Mouse (Mus musculus) gastrocnemius, adult 18-20 months (tissue): ENCODE measurements around the gene Lcn5. TPM values are rescaled to one million over a fixed set of nuclear protein-coding genes. Genes with fewer than 3 reads are reported as not detected.
"Not testable (repeated sequence)": the region's sequence is repeated elsewhere in the genome, so short reads cannot be mapped to it uniquely, and the experiment has no call there.

ENCODE experiments used
- DNase-seq: peaks from one replicate; pipeline ENCODE4 v3.0.0; 2021; ENCODE audit warnings: low spot score
- total RNA-seq, 2 experiments: library from RNA; stranded (reverse); gene quantifications; 2 replicates each; pipeline ENCODE4 v1.2.3; 2021

Gene Lcn5
- total RNA-seq, 2 experiments from 2014 or later, result not detected

DNA sequence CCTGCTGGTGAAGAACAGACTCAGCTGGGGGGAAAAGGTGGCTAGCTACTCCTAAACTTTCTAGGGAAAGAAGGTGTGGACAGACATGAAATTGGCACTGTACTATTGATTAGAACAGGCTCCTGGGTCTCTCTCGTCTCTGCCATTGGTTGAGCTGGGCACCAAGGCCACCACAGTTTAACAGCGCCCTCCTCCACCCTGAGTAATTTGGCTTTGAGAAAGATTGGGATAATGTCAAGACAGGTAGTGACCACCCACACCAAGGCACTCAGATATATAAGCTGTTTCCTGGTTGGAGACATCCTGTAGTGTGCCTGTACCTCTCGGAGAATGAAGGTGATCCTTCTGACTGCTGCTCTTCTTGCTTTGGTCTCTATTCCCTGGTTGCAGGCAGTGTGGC, 18.7 kb downstream of the Lcn5 start, which contains the start of gene Lcn6:
TSS of gene Lcn6 (plus strand) at position 301 of the 400 bp plus-strand sequence.
- no peak for DNase-seq

DNA sequence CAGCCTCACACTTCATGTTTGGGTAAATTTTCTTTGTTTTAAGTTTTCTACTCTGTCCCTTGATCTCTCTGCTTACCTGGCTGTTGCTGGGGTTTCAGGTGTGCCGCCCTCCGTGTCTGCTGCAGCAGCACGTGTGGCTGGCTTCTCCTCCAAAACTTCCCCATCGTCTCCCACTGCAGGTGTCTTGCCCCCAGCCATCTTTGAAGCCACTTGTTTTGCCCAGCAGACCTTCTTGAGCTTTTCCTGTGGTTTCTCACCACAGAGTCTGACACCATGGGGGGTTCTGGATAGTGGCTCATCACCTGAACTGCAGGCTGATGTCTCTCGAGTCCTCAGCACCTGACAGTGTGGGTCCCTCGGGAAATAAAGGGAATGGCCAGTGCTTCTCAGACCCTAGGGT, 21.8 kb downstream of the Lcn5 start:
- DNase-seq, result no peak

GRCm38 (mm10) chr2:25682426-25682825, 24.7 kb downstream of the Lcn5 start, which contains the start of gene Lcn10:
Lcn10 (plus strand) TSS chr2:25682726.
- no peak for DNase-seq

- DNase-seq, result no peak
These were observed 29.2 kb downstream of the Lcn5 start for GRCm38 (mm10) chr2:25686941-25687340.

- DNase-seq, result peak; percentile 61
These were observed 36.9 kb downstream of the Lcn5 start for GRCm38 (mm10) chr2:25694605-25695004.

GRCm38 (mm10) chr2:25696951-25697350, 39.2 kb downstream of the Lcn5 start:
- DNase-seq, result no peak

DNA sequence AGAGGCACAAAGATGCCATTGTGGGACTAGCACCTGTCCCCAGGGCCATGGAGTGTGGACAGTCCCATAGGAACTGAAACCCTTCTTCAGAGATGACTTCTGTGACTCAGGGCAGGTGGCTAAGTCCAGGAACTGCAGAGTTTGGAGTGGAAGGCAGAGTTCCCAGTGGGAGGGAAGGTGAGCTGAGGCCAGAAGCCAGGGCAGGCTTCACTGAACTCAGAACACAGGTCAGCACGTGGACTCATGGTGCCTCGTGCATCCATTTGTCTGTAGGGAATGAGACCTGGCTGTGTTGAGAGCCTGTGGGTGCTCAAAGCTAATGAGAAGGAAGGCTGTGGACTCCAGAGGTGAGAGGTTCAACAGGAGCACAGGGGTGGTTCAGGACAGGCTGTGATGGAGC, 40.9 kb downstream of the Lcn5 start:
- DNase-seq, result no peak

DNA sequence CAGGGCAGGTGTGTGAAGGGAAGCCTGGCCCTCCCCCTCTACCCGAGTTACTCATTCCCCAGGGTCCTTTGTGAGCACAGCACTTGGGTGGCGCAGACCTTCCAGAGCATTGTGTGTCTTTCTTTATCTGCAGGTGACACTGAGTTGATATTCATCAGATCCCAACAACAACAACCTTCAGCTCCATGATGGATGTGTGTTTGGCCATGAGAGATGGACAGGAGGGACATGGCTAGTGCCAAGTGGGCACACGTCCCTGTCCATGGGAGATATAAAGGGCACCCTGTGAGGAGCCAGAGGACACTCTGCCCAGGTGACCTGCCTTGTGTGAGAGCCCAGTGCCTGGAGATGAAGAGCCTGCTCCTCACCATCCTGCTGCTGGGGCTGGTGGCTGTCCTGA, 42.0 kb downstream of the Lcn5 start, which contains the start of gene Obp2a:
TSS of gene Obp2a (plus strand) at position 301 of the 400 bp plus-strand sequence.
- not testable (repeated sequence) for DNase-seq

DNA sequence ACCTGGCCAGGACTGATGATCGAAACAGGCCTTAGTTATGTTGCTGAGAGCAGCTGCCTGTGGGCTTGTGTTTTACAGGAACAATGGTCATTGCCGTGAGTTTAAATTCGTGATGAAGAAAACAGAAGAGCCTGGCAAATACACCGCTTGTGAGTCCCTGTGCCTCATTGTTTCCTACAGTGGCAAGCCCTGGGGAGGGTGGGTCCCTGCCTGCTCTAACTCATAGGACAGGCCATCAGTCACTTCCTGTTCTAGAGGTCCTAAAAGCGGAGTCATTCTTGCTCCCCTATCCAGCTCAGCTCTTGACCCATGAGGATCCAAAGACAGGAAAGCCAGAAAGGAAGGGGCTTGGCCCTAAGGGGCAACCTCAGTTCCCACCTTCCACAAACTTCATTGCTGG, 43.2 kb downstream of the Lcn5 start:
- no peak for DNase-seq

DNA sequence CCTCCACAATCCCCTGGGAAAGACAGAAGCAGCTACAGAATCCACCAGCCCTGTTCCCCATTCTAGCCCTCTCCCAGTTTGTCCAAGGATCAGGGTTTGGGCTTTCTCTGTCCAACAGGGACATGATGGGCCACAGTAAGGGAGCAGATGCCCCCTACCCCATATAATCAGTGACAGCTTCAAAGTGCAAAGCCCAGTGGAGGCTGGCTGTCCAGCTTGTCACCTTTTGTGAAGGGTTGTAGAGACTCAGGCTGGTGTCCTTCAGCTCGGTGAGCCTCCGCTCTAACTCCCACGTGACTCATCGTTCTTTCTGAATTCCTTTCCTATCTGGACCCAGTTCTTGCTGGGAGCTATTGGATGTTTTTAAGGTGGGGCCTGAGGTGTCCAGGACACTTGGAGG, 46.0 kb downstream of the Lcn5 start:
- DNase-seq, result no peak

- DNase-seq, result peak; percentile 69
These were observed 49.1 kb downstream of the Lcn5 start, which contains the start of gene Bmyc for GRCm38 (mm10) chr2:25706643-25707481. Bmyc (plus strand) TSS chr2:25706739.

- peak; percentile 55 for DNase-seq
These were observed 50.4 kb downstream of the Lcn5 start for GRCm38 (mm10) chr2:25708121-25708520.

DNA sequence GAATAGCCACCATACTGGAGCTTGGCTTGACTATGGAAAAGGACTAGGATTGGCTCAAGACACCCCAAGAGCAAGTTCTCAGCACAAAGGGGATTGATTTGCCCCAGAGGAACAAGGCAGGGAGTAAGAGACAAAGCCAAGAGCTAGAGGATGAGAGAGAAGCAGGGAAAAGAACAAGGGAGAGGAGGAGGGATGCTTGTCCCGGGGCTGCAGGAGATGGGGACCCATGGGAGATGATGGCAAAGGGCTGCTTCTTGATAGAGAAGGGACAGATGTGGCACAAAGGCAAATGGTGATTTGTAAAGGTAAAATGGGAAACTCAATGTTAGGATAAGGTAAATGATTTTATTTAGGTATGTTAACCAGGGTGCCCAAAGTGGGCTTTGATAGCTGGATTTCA, 51.3 kb downstream of the Lcn5 start:
- DNase-seq, result not testable (repeated sequence)

- not testable (repeated sequence) for DNase-seq
These were observed 52.0 kb downstream of the Lcn5 start for GRCm38 (mm10) chr2:25709791-25710190.

Other genes with a start within 250 kb of the Lcn5 start
- gene Fut7, start 234.7 kb upstream of the Lcn5 start, total RNA-seq, result not detected
- 10 to 100 TPM; 14.1 to 15.5 TPM for gene Abca2, start 229.2 kb upstream of the Lcn5 start, total RNA-seq
- gene Clic3, start 201.1 kb upstream of the Lcn5 start, total RNA-seq, result 1 to 10 TPM in 1 of 2 experiments, under 1 TPM in 1; 0.39 to 1.0 TPM
- gene Paxx, start 196.9 kb upstream of the Lcn5 start, total RNA-seq, result 10 to 100 TPM; 13.7 to 15.1 TPM
- not detected for gene Ptgds, start 187.9 kb upstream of the Lcn5 start, total RNA-seq
- not detected for gene Lcn12, start 164.0 kb upstream of the Lcn5 start, total RNA-seq
- 10 to 100 TPM; 81.5 to 84.3 TPM for gene Fbxw5, start 157.2 kb upstream of the Lcn5 start, total RNA-seq
- 1 to 10 TPM; 2.0 to 2.1 TPM for gene C8g, start 156.2 kb upstream of the Lcn5 start, total RNA-seq
- 10 to 100 TPM; 13.7 to 15.1 TPM for gene Traf2, start 111.0 kb upstream of the Lcn5 start, total RNA-seq
- gene Edf1, start 100.1 kb upstream of the Lcn5 start, total RNA-seq, result 100 to 1,000 TPM; 179 to 182 TPM
- under 1 TPM; 0.12 to 0.34 TPM for gene Mamdc4, start 83.1 kb upstream of the Lcn5 start, total RNA-seq
- 10 to 100 TPM; 54.6 to 57.5 TPM for gene Phpt1, start 82.7 kb upstream of the Lcn5 start, total RNA-seq
- gene Ajm1, start 76.2 kb upstream of the Lcn5 start, total RNA-seq, result not detected
- 10 to 100 TPM; 75.3 to 82.5 TPM for gene Rabl6, start 49.4 kb upstream of the Lcn5 start, total RNA-seq
- gene Ccdc183, start 40.3 kb upstream of the Lcn5 start, total RNA-seq, result not detected
- gene Tmem141, start 35.9 kb upstream of the Lcn5 start, total RNA-seq, result 10 to 100 TPM; 17.1 to 17.3 TPM
- 1 to 10 TPM; 2.4 to 3.0 TPM for gene Fcna, start 29.9 kb upstream of the Lcn5 start, total RNA-seq
- 1 to 10 TPM; 4.5 to 5.0 TPM for gene Lcn8, start 4.8 kb upstream of the Lcn5 start, total RNA-seq
- not detected for gene Lcn6, start 18.8 kb downstream of the Lcn5 start, total RNA-seq
- gene Lcn10, start 24.8 kb downstream of the Lcn5 start, total RNA-seq, result not detected
- not detected for gene Obp2a, start 42.1 kb downstream of the Lcn5 start, total RNA-seq
- gene Bmyc, start 48.8 kb downstream of the Lcn5 start, total RNA-seq, result 10 to 100 TPM; 15.6 to 16.3 TPM
- not detected for gene Obp2b, start 79.1 kb downstream of the Lcn5 start, total RNA-seq
- gene Lcn3, start 107.6 kb downstream of the Lcn5 start, total RNA-seq, result not detected
- gene Lcn11, start 119.1 kb downstream of the Lcn5 start, total RNA-seq, result not detected
- not detected for gene Gm13539, start 124.3 kb downstream of the Lcn5 start, total RNA-seq
- gene Glt6d1, start 157.9 kb downstream of the Lcn5 start, total RNA-seq, result not detected
- gene Lcn9, start 165.2 kb downstream of the Lcn5 start, total RNA-seq, result not detected
- gene Sohlh1, start 189.3 kb downstream of the Lcn5 start, total RNA-seq, result not detected
- gene Kcnt1, start 205.8 kb downstream of the Lcn5 start, total RNA-seq, result under 1 TPM; 0.34 to 0.47 TPM